Mouse (Mus musculus): ENCODE results near the gene Chsy1. TPM values are rescaled to one million over a fixed set of nuclear protein-coding genes. Genes with fewer than 3 reads are reported as not detected.

The Chsy1 gene
- total RNA-seq, 1 experiment from 2014 or later: 43.3 TPM

GRCm38 (mm10) chr7:66128857-66129256 is 19.5 kb downstream of the Chsy1 start:
- ATAC-seq (replicated peaks in 1 of 2; ENCODE audit: insufficient read depth in 1 of 2, low FRiP score in 2 of 2, low TSS enrichment in 1 of 2, low read depth in 1 of 2, poor library complexity in 2 of 2, severe bottlenecking in 2 of 2): no peak

- ATAC-seq (replicated peaks in 1 of 2; ENCODE audit: insufficient read depth in 1 of 2, low FRiP score in 2 of 2, low TSS enrichment in 1 of 2, low read depth in 1 of 2, poor library complexity in 2 of 2, severe bottlenecking in 2 of 2): no peak
These were observed 21.0 kb downstream of the Chsy1 start for GRCm38 (mm10) chr7:66130296-66130695.

- no peak for ATAC-seq (replicated peaks in 1 of 2; ENCODE audit: insufficient read depth in 1 of 2, low FRiP score in 2 of 2, low TSS enrichment in 1 of 2, low read depth in 1 of 2, poor library complexity in 2 of 2, severe bottlenecking in 2 of 2)
These were observed 22.6 kb downstream of the Chsy1 start for GRCm38 (mm10) chr7:66131776-66132421.

GRCm38 (mm10) chr7:66134154-66134553 is 24.8 kb downstream of the Chsy1 start:
- no peak; a peak in 1 of 4 replicates for ATAC-seq (replicated peaks in 1 of 2; ENCODE audit: insufficient read depth in 1 of 2, low FRiP score in 2 of 2, low TSS enrichment in 1 of 2, low read depth in 1 of 2, poor library complexity in 2 of 2, severe bottlenecking in 2 of 2)

- ATAC-seq (replicated peaks in 1 of 2; ENCODE audit: insufficient read depth in 1 of 2, low FRiP score in 2 of 2, low TSS enrichment in 1 of 2, low read depth in 1 of 2, poor library complexity in 2 of 2, severe bottlenecking in 2 of 2): peak; percentile 70 to 79
These were observed 26.3 kb downstream of the Chsy1 start for GRCm38 (mm10) chr7:66135644-66136043.

GRCm38 (mm10) chr7:66136187-66136586 is 26.9 kb downstream of the Chsy1 start:
- no peak for ATAC-seq (replicated peaks in 1 of 2; ENCODE audit: insufficient read depth in 1 of 2, low FRiP score in 2 of 2, low TSS enrichment in 1 of 2, low read depth in 1 of 2, poor library complexity in 2 of 2, severe bottlenecking in 2 of 2)

GRCm38 (mm10) chr7:66137309-66137708 is 28.0 kb downstream of the Chsy1 start:
- no peak for ATAC-seq (replicated peaks in 1 of 2; ENCODE audit: insufficient read depth in 1 of 2, low FRiP score in 2 of 2, low TSS enrichment in 1 of 2, low read depth in 1 of 2, poor library complexity in 2 of 2, severe bottlenecking in 2 of 2)

- ATAC-seq (replicated peaks in 1 of 2; ENCODE audit: insufficient read depth in 1 of 2, low FRiP score in 2 of 2, low TSS enrichment in 1 of 2, low read depth in 1 of 2, poor library complexity in 2 of 2, severe bottlenecking in 2 of 2): no peak
These were observed 29.0 kb downstream of the Chsy1 start for GRCm38 (mm10) chr7:66138301-66138700.

- ATAC-seq (replicated peaks in 1 of 2; ENCODE audit: insufficient read depth in 1 of 2, low FRiP score in 2 of 2, low TSS enrichment in 1 of 2, low read depth in 1 of 2, poor library complexity in 2 of 2, severe bottlenecking in 2 of 2): no peak
These were observed 29.6 kb downstream of the Chsy1 start for GRCm38 (mm10) chr7:66138878-66139277.

- peak; percentile 14 to 18; a peak in 1 of 4 replicates for ATAC-seq (replicated peaks in 1 of 2; ENCODE audit: insufficient read depth in 1 of 2, low FRiP score in 2 of 2, low TSS enrichment in 1 of 2, low read depth in 1 of 2, poor library complexity in 2 of 2, severe bottlenecking in 2 of 2)
These were observed 30.8 kb downstream of the Chsy1 start for GRCm38 (mm10) chr7:66140095-66140494.

GRCm38 (mm10) chr7:66140923-66141570 is 31.7 kb downstream of the Chsy1 start:
- no peak for ATAC-seq (replicated peaks in 1 of 2; ENCODE audit: insufficient read depth in 1 of 2, low FRiP score in 2 of 2, low TSS enrichment in 1 of 2, low read depth in 1 of 2, poor library complexity in 2 of 2, severe bottlenecking in 2 of 2)

- no peak for ATAC-seq (replicated peaks in 1 of 2; ENCODE audit: insufficient read depth in 1 of 2, low FRiP score in 2 of 2, low TSS enrichment in 1 of 2, low read depth in 1 of 2, poor library complexity in 2 of 2, severe bottlenecking in 2 of 2)
These were observed 33.2 kb downstream of the Chsy1 start for GRCm38 (mm10) chr7:66142514-66142913.

GRCm38 (mm10) chr7:66144543-66144942 is 35.2 kb downstream of the Chsy1 start:
- no peak for ATAC-seq (replicated peaks in 1 of 2; ENCODE audit: insufficient read depth in 1 of 2, low FRiP score in 2 of 2, low TSS enrichment in 1 of 2, low read depth in 1 of 2, poor library complexity in 2 of 2, severe bottlenecking in 2 of 2)

- ATAC-seq (replicated peaks in 1 of 2; ENCODE audit: insufficient read depth in 1 of 2, low FRiP score in 2 of 2, low TSS enrichment in 1 of 2, low read depth in 1 of 2, poor library complexity in 2 of 2, severe bottlenecking in 2 of 2): no peak
These were observed 37.8 kb downstream of the Chsy1 start for GRCm38 (mm10) chr7:66147156-66147555.

- ATAC-seq (replicated peaks in 1 of 2; ENCODE audit: insufficient read depth in 1 of 2, low FRiP score in 2 of 2, low TSS enrichment in 1 of 2, low read depth in 1 of 2, poor library complexity in 2 of 2, severe bottlenecking in 2 of 2): no peak
These were observed 38.5 kb downstream of the Chsy1 start for GRCm38 (mm10) chr7:66147816-66148215.

GRCm38 (mm10) chr7:66149506-66149905 is 40.2 kb downstream of the Chsy1 start:
- no peak for ATAC-seq (replicated peaks in 1 of 2; ENCODE audit: insufficient read depth in 1 of 2, low FRiP score in 2 of 2, low TSS enrichment in 1 of 2, low read depth in 1 of 2, poor library complexity in 2 of 2, severe bottlenecking in 2 of 2)

- no peak for ATAC-seq (replicated peaks in 1 of 2; ENCODE audit: insufficient read depth in 1 of 2, low FRiP score in 2 of 2, low TSS enrichment in 1 of 2, low read depth in 1 of 2, poor library complexity in 2 of 2, severe bottlenecking in 2 of 2)
These were observed 41.1 kb downstream of the Chsy1 start for GRCm38 (mm10) chr7:66150411-66150810.

- no peak for ATAC-seq (replicated peaks in 1 of 2; ENCODE audit: insufficient read depth in 1 of 2, low FRiP score in 2 of 2, low TSS enrichment in 1 of 2, low read depth in 1 of 2, poor library complexity in 2 of 2, severe bottlenecking in 2 of 2)
These were observed 48.1 kb downstream of the Chsy1 start for GRCm38 (mm10) chr7:66157413-66157812.

- ATAC-seq (replicated peaks in 1 of 2; ENCODE audit: insufficient read depth in 1 of 2, low FRiP score in 2 of 2, low TSS enrichment in 1 of 2, low read depth in 1 of 2, poor library complexity in 2 of 2, severe bottlenecking in 2 of 2): no peak
These were observed 48.6 kb downstream of the Chsy1 start for GRCm38 (mm10) chr7:66157861-66158415.
